Mouse (Mus musculus): ENCODE measurements at regions not wholly inside any gene's neighbourhood (a gene's known extent, or its start where the extent isn't known, plus 50 kb on each side); places are given as distances from the start of the nearest gene placed in this dataset.

DNA sequence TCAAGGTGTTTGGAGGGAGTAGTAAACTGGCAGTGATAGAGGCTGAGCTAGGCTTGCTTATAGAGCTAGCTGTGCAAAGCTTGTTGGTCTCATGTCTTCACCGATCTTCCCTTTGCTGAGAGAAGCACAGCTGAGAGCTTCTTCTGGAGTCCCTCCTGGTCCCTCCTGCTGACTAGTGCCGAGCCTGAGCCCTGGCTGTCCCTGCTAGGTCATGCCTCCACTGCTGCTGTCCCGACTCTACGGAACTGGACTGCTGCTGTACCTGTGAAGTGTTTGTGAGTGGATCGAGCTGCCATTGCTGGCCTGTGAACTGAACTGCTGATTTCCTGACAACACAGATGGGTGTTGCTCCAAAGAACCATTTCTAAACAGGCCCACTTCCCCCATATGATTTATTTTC, 83.0 kb upstream of the Mast4 start:
- intact Hi-C loops (cut with DNase I): no loop called here
- no peak for DNase-seq
- H3K27ac ChIP-seq: no peak overlapping the region
- TF ChIP-seq CTCF (IDR thresholded peaks at IDR 0.05): no peak
- H3K4me3 ChIP-seq: no peak overlapping the region

GRCm38 (mm10) chr13:103415335-103415734, 81.0 kb upstream of the Mast4 start:
- DNase-seq: no peak
- intact Hi-C loops (cut with DNase I): no loop called here

GRCm38 (mm10) chr13:103412566-103412965, 78.3 kb upstream of the Mast4 start:
- intact Hi-C loops (cut with DNase I): no loop called here
- no peak for TF ChIP-seq CTCF (IDR thresholded peaks at IDR 0.05)
- DNase-seq: no peak
- Histone ChIP-seq H3K4me3 (no peak overlapping the region), H3K27ac (no peak overlapping the region)

More at GRCm38 (mm10) chr13:103415335-103415734, 81.0 kb upstream of the Mast4 start:
- H3K4me3 ChIP-seq: no peak overlapping the region
- no peak overlapping the region for H3K27ac ChIP-seq
- TF ChIP-seq CTCF (IDR thresholded peaks at IDR 0.05): no peak

DNA sequence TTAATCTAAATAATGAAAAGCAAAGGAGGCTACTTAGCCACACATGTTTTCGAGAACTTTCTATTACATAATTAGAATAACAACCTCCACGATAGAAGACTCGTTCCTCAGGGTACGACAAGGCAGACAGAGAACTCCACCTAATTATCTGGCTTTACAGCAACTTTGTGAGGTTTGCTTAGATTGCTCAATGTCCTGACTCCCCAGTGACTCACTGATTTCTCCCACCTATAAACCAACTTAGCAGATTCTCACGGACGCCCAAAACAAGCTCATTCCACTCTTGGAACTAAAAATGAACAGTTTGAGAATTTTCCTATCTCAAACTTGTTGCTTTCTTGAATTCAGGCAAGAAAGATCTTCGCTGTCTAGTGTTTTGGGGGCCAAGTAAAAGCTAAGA, 75.0 kb upstream of the Mast4 start:
- no peak for DNase-seq
- Histone ChIP-seq H3K4me3 (no peak overlapping the region), H3K27ac (peak overlapping the region; percentile 40; the same call in 1 of the 2 replicates)
- intact Hi-C loops (cut with DNase I): no loop called here
- TF ChIP-seq CTCF (IDR thresholded peaks at IDR 0.05): no peak

GRCm38 (mm10) chr13:103396526-103397020, 62.3 kb upstream of the Mast4 start:
- intact Hi-C loops (cut with DNase I): no loop called here
- no peak overlapping the region for H3K27ac ChIP-seq
- DNase-seq: peak; percentile 43
- TF ChIP-seq CTCF (IDR thresholded peaks at IDR 0.05): no peak
- no peak overlapping the region for H3K4me3 ChIP-seq

GRCm38 (mm10) chr13:103396099-103396498, 61.8 kb upstream of the Mast4 start:
- no peak for DNase-seq
- intact Hi-C loops (cut with DNase I): no loop called here
- no peak for TF ChIP-seq CTCF (IDR thresholded peaks at IDR 0.05)

DNA sequence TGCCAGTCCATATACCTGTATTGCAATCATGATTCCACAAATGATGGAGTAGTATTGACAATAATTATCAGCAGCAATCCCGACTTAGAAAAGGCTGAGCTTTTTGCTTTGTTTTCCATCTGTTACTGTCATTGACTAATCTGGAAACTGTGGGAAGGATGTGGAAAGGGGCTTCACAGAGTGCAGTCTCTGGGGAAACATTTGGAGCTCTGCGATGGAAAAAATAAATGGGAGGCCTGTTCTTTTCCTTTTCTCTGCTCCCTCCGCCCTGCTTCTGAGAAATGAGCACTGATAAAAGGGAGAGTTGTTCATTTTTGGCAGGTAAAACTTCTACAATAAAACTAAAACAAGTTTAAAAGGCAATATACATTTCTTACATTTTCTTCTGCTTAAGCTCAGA, 58.3 kb upstream of the Mast4 start:
- intact Hi-C loops (cut with DNase I): no loop called here
- no peak for TF ChIP-seq CTCF (IDR thresholded peaks at IDR 0.05)
- peak overlapping the region; percentile 67 for H3K27ac ChIP-seq
- H3K4me3 ChIP-seq: no peak overlapping the region
- DNase-seq: no peak

More at GRCm38 (mm10) chr13:103396099-103396498, 61.8 kb upstream of the Mast4 start:
- Histone ChIP-seq H3K27ac (no peak overlapping the region), H3K4me3 (no peak overlapping the region)

- DNase-seq: no peak
- H3K4me3 ChIP-seq: no peak overlapping the region
- intact Hi-C loops (cut with DNase I): no loop called here
- TF ChIP-seq CTCF (IDR thresholded peaks at IDR 0.05): no peak
- peak overlapping the region; percentile 67 for H3K27ac ChIP-seq
Measured at GRCm38 (mm10) chr13:103391396-103391795, 57.1 kb upstream of the Mast4 start.

GRCm38 (mm10) chr13:103390991-103391390, 56.7 kb upstream of the Mast4 start:
- Histone ChIP-seq H3K27ac (peak overlapping the region; percentile 56), H3K4me3 (no peak overlapping the region)
- intact Hi-C loops (cut with DNase I): no loop called here
- DNase-seq: peak; percentile 20
- TF ChIP-seq CTCF (IDR thresholded peaks at IDR 0.05): no peak

DNA sequence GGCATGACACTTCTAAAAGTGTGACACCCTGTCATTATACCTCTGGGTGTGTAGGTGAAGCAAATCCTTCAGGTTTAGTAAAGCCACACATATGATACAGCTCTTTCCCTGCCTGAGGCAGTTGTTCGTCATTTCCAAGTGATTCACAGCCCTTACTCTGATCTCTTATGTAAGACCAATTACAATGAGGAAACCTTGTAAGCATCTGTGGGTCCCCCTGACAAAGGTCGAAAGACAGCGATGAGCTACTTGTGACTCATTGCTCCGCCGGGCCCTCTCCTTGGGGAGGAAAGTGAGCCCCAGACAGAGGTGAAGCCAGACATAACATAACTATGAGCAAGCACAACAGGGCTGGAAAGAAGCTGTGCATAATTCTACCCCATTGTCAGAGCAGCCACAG, 52.7 kb upstream of the Mast4 start:
- intact Hi-C loops (cut with DNase I): no loop called here
- TF ChIP-seq CTCF (IDR thresholded peaks at IDR 0.05): no peak
- Histone ChIP-seq H3K4me3 (no peak overlapping the region), H3K27ac (no peak overlapping the region)
- DNase-seq: no peak
